Mouse (Mus musculus) heart, adult 2 months (tissue): Measurements from ENCODE around the gene Ttpal. TPM values are rescaled to one million over a fixed set of nuclear protein-coding genes. Genes with fewer than 3 reads are reported as not detected.
A peak's percentile ranks its signal among the peaks of the same experiment; 100 is the strongest.

ENCODE experiments used
- DNase-seq, 2 experiments: peaks; one replicate each; pipeline ENCODE4 v3.0.0; 2021
- H3K27ac ChIP-seq: fragments of 200-600 bp; 2 replicates; pipeline ENCODE4 v1.8.1; 2022
- H3K27me3 ChIP-seq: fragments of 200-500 bp; 2 replicates; pipeline ENCODE4 v1.6.1; 2012; ENCODE audit warnings: mild to moderate bottlenecking, low read length, inconsistent platforms, mixed read lengths; ENCODE audit not compliant: control insufficient read depth, insufficient read depth
- H3K36me3 ChIP-seq: fragments of 200-500 bp; 2 replicates; pipeline ENCODE4 v1.6.1; 2012; ENCODE audit warnings: low read length, inconsistent platforms; ENCODE audit not compliant: control insufficient read depth, insufficient read depth
- H3K4me1 ChIP-seq: fragments of 200-500 bp; 2 replicates; pipeline ENCODE4 v1.6.1; 2011; ENCODE audit warnings: low read length; ENCODE audit not compliant: control insufficient read depth, insufficient read depth
- H3K4me3 ChIP-seq: fragments of 200-600 bp; 2 replicates; pipeline ENCODE4 v1.8.1; 2022
- H3K79me2 ChIP-seq: fragments of 200-500 bp; replicated peaks from 2 replicates; pipeline ENCODE4 v1.6.1; 2012; ENCODE audit warnings: mild to moderate bottlenecking, inconsistent platforms, low read length, moderate library complexity, mixed read lengths; ENCODE audit not compliant: control insufficient read depth, insufficient read depth
- H3K9ac ChIP-seq: fragments of 200-500 bp; 2 replicates; pipeline ENCODE4 v1.6.1; 2012; ENCODE audit warnings: low read depth, mild to moderate bottlenecking, control low read depth, inconsistent platforms, low read length, mixed read lengths
- CTCF ChIP-seq: fragments of 200-600 bp; IDR thresholded peaks from 2 replicates; pipeline ENCODE4 v1.8.1; 2022; ENCODE audit warnings: antibody characterized with exemption, mild to moderate bottlenecking, moderate library complexity
- EP300 ChIP-seq: fragments of 200-500 bp; IDR thresholded peaks from 2 replicates; pipeline ENCODE4 v1.6.1; 2011; ENCODE audit warnings: low read depth, low read length, control low read depth; ENCODE audit not compliant: insufficient read depth
- POLR2A ChIP-seq: fragments of 200-500 bp; IDR thresholded peaks from 2 replicates; pipeline ENCODE4 v1.6.1; 2011; ENCODE audit warnings: mild to moderate bottlenecking, low read depth, low read length, control low read depth; ENCODE audit not compliant: insufficient read depth
- WGBS: fragments of 180-500 bp; shearing (Covaris S2); methylation state at CpG from one replicate; pipeline ENCODE4 v1.1.7; 2018; 5-methylcytosine and 5-hydroxymethylcytosine counted together
- intact Hi-C: fragments of 180-260 bp; cut with DNase I; formaldehyde crosslinking; loops from one replicate; pipeline ENCODE4 v1.15.1; 2025
- polyA plus RNA-seq: library from polyadenylated mRNA; depleted of rRNA; stranded (reverse); fragments of >200 nt; gene quantifications from 2 replicates; pipeline ENCODE4 v1.2.3, GENCODE M21; 2012
- total RNA-seq, 2 experiments: library from RNA; stranded (reverse); gene quantifications; 2 replicates each; pipeline ENCODE4 v1.2.3; 2021

Gene Ttpal
- total and polyA plus RNA-seq, 3 experiments: 11.0 to 13.6 (median 11.0) TPM

DNA sequence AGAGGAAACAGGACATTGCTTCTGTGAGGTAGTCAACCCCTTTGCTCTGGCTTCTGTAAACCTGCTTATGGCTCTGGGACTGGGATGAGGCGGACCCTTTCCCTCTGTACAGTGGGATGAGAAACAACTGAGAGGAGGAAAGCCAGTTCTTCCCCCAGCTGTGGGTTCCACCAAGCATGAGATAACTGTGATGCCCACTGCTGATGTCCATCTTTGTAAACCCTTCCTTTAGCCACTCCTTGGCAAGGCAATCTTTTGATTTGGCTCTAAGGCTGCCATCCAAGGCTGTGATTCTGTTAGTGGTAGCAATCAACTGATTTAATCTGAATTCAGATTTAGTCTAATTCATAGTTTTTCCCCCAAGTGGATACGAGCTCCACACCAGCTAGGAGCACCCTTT, 55.4 kb downstream of the Ttpal start:
- Histone ChIP-seq H3K4me3 (no peak overlapping the region), H3K27ac (no peak overlapping the region), H3K79me2 (0 out of 2 replicates have a peak, but pooled peaks cover 3% of the 10 kb centered on the region), H3K36me3 (no peaks in the 10 kb centered on the region), H3K9ac (no peak overlapping the region), H3K27me3 (no peaks in the 10 kb centered on the region), H3K4me1 (peaks cover 15% of the 10 kb centered on the region)
- DNase-seq: no peak
- intact Hi-C loops: no loop called here
- TF ChIP-seq EP300: no peak
- no peak for TF ChIP-seq CTCF
- no peak for TF ChIP-seq POLR2A
- 92% methylated on average over 2 of the region's 2 CpGs for WGBS

DNA sequence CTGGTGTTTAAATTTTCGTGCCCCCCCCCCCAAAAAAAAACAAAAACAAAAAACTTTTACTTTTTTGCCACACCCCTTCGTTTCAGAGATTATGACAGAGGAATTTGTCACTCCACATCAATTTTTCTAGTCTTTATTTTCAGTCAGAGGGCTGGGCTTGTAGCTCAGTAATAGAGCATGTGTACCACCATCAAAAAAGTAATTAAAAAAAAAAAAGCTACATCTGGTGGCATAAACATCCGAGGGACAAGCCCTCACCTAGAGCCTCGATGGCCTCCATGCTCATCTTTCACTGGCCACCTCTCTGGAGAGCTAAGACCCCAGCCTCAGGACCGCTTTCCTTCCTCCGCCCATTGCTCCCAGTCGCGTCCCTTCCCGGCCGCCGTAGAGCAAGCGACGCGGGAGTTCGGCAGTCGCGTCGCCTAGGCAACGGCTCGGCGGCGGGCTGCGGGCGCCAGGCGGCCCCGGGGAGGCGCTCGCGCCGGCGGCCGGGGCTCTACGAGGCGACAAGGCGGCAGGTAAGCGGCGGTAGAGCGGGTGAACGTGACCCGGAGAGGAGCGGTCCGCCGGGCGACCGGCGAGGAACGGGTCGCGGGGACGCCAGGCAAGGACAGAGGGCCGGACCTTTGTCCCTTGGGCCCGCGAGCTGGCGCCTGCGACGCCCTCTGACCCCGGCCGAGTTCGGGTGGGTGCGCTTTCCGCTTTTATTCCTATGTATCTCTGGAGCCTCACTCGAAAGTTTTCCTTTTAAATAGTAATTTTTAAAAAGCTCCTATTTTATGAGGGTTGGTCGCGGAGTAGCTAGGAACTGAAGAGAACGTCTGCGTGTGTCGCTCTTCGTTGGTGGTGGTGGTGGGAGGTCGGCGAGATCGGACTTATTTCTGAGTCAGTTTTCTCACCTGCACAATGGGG, 56.1 kb downstream of the Ttpal start, which contains the start of gene Pkig:
Gene Pkig (plus strand): TSS at position 412 of the 912 bp plus-strand sequence.
- peaks cover 16% of the 10 kb centered on the region for H3K4me1 ChIP-seq
- H3K27me3 ChIP-seq: no peaks in the 10 kb centered on the region
- intact Hi-C loops: loop anchor here (1.0 to 2.0 kb wide), 2 partner anchors 35 to 58 kb away; no protein-coding TSS in a partner anchor
- peak within 1 kb of the TSS; percentile 95 for H3K9ac ChIP-seq
- peak within 1 kb of the TSS; percentile 63 for H3K4me3 ChIP-seq
- 0 out of 2 replicates have a peak, but pooled peaks cover 3% of the 10 kb centered on the region for H3K79me2 ChIP-seq
- 1% methylated on average over 71 of the region's 71 CpGs for WGBS
- peak within 1 kb of the TSS; percentile 92 for H3K27ac ChIP-seq
- TF ChIP-seq EP300: 0 out of 2 replicates have a peak, but pooled peaks have one; percentile 8
- TF ChIP-seq POLR2A: peak; percentile 26; the same call in 1 of the 2 replicates
- peak; percentile 68 for TF ChIP-seq CTCF
- DNase-seq: peak; percentile 92
- peaks cover 3% of the 10 kb centered on the region for H3K36me3 ChIP-seq

DNA sequence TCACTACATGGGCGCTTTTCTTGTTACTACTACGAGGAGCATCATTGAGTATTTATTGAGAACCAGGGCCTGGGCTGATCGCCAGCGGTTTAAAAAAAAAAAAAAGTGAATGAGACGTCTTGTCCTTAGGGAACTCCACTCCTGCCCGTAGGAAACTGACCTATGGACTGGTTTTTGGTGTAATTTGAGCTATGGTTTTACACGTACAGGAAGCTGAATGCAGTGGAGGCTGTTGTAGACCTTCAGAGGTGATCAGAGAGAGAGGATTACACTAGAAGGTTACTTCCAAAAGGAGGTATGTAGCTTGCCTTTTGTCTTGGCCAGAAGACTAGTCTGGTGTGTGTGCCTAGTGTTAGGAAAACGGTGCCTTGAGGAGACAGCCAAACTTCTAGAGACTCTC, 56.8 kb downstream of the Ttpal start:
- H3K9ac ChIP-seq: peak overlapping the region; percentile 77
- 1% methylated on average over 8 of the region's 8 CpGs for WGBS
- peaks cover 3% of the 10 kb centered on the region for H3K36me3 ChIP-seq
- peak overlapping the region; percentile 92 for H3K27ac ChIP-seq
- 0 out of 2 replicates have a peak, but pooled peaks cover 3% of the 10 kb centered on the region for H3K79me2 ChIP-seq
- peak overlapping the region; percentile 63 for H3K4me3 ChIP-seq
- H3K4me1 ChIP-seq: peaks cover 16% of the 10 kb centered on the region
- H3K27me3 ChIP-seq: no peaks in the 10 kb centered on the region
- DNase-seq: peak in 1 of 2 experiments; percentile 40
- TF ChIP-seq EP300 (no peak), POLR2A (no peak), CTCF (no peak)
- intact Hi-C loops: loop anchor here (1.0 to 2.0 kb wide), 2 partner anchors 34 to 57 kb away; no protein-coding TSS in a partner anchor

DNA sequence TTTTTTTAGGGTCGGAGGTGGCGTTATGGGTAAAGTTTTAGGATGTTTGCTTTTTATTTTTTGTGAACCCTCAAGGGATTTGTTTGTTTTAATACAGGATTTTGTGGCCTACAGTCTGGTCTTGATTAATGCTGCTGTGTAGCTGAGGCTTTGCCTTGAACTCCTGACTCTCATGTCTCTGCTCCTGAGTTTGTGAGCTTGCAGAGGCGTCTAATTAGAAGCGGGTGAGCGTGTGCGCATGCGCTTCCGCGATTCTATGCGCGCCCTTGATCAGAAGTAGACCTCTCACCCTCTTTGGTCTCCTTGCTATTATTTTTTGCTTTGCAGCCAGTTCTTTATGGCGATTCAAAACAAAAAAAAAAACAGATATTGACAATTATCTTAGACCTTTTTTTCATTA, 57.3 kb downstream of the Ttpal start:
- H3K36me3 ChIP-seq: peaks cover 5% of the 10 kb centered on the region
- peak overlapping the region; percentile 77 for H3K9ac ChIP-seq
- H3K4me3 ChIP-seq: peak overlapping the region; percentile 63
- DNase-seq: no peak
- H3K27me3 ChIP-seq: no peaks in the 10 kb centered on the region
- H3K4me1 ChIP-seq: peaks cover 18% of the 10 kb centered on the region
- peak overlapping the region; percentile 92 for H3K27ac ChIP-seq
- TF ChIP-seq CTCF (no peak), EP300 (no peak), POLR2A (no peak)
- intact Hi-C loops: loop anchor here (2.0 kb wide), 1 partner anchor 33 kb away; no protein-coding TSS in a partner anchor
- 67% methylated on average over 12 of the region's 12 CpGs for WGBS
- peaks cover 5% of the 10 kb centered on the region for H3K79me2 ChIP-seq

DNA sequence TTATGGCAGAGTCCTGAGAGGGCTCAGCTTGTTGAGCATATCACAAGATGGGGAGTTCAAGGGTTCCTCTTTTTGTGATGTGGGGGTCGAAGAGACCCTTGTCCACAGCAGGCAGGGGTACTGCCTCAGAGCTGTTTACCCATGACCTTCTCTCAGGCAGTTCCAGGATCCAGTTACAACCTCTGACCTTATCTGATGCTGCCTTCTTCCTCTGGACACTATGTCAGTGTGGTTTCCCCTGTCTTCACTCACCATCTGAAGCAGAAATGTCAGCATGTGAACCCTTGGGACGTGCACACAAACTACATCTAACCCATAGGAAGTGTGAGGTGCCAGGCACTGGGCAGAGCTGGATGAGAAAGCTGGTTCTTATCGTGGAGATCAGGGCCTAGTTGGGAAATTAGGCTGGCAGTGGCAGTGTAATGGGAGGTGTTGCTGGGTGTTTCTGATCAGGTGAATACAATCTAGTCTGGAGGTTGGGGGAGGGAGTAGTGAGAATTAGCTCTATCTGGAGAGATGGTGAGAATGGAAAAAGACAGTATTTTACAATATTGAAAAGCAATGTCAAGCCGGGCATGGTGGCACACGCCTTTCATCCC, 58.1 kb downstream of the Ttpal start:
- Histone ChIP-seq H3K79me2 (peaks cover 5% of the 10 kb centered on the region), H3K9ac (0 out of 2 replicates have a peak overlapping the region, but pooled peaks have one; percentile 14), H3K27me3 (no peaks in the 10 kb centered on the region), H3K36me3 (peaks cover 5% of the 10 kb centered on the region), H3K4me3 (no peak overlapping the region), H3K4me1 (peaks cover 18% of the 10 kb centered on the region), H3K27ac (peak overlapping the region; percentile 92)
- intact Hi-C loops: no loop called here
- no peak for TF ChIP-seq POLR2A
- TF ChIP-seq CTCF: no peak
- TF ChIP-seq EP300: no peak
- DNase-seq: no peak
- WGBS: 74% methylated on average over 5 of the region's 5 CpGs
